Mouse (Mus musculus) erythroblast, embryonic 14.5 days (primary cell): ENCODE data around the gene Vrk2.

Source experiments
- GATA1 ChIP-seq: IDR thresholded peaks from 2 replicates; pipeline ENCODE4 v1.6.1; 2012; ENCODE audit warnings: low read length, inconsistent platforms, mixed read lengths
- TAL1 ChIP-seq: IDR thresholded peaks from 3 replicates; pipeline ENCODE4 v1.6.1; 2012; ENCODE audit warnings: low read length, inconsistent platforms, mixed read lengths

DNA sequence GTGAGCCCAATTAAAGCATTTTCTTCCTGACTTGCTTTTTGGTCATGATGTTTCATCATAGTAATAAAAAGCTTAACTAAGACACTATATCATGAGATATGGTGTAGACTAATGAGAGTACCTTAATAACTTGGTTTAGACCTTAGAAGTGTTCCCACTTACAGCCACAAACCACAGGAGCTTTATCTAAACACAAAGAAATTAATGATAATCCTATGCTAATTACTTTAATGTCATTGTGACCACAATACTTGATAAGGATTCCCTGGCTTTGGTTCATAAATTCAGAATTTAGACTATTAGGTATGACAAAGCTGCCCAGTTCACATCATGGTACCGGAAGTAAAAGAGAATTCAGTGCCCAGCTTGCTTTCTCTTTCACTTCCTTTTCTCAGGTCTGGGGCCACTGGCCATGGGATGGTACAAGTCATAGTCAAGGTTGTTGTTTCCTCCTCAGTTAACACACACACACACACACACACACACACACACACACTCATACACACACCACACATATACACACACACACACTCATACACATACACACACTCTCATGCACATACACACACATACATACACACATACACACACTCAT, 10.4 kb upstream of the Vrk2 start:
- TF ChIP-seq GATA1, result no peak
- TF ChIP-seq TAL1, result no peak
